Mouse (Mus musculus) neural tube, embryonic 11.5 days (tissue): Measurements from ENCODE around the gene Taar8a. TPM values are rescaled to one million over a fixed set of nuclear protein-coding genes. Genes with fewer than 3 reads are reported as not detected.
A peak's percentile ranks its signal among the peaks of the same experiment; 100 is the strongest.
"Not testable (repeated sequence)": the region's sequence is repeated elsewhere in the genome, so short reads cannot be mapped to it uniquely, and the experiment has no call there.

Experiments
- ATAC-seq: fragments of 200-750 bp; cut with Nextera tagmentation; 2 replicates; pipeline ENCODE4 v1.8.0; 2017; ENCODE audit warnings: moderate number of reproducible peaks, mild to moderate bottlenecking, moderate TSS enrichment, moderate library complexity; ENCODE audit not compliant: insufficient read depth, low FRiP score, low TSS enrichment
- DNase-seq: peaks from one replicate; pipeline ENCODE4 v3.0.0-alpha.2; 2015; ENCODE audit warnings: low spot score
- H3K27ac ChIP-seq: fragments of 300-500 bp; sonication (generic); 2 replicates; pipeline ENCODE4 v1.5.1; 2014; ENCODE audit warnings: low read depth, mild to moderate bottlenecking, low read length
- H3K27me3 ChIP-seq: fragments of 300-500 bp; sonication (generic); 2 replicates; pipeline ENCODE4 v1.6.1; 2014; ENCODE audit warnings: mild to moderate bottlenecking, low read length, mixed read lengths; ENCODE audit not compliant: control insufficient read depth, insufficient read depth
- H3K36me3 ChIP-seq: fragments of 300-500 bp; sonication (generic); 2 replicates; pipeline ENCODE4 v1.6.1; 2014; ENCODE audit warnings: mild to moderate bottlenecking, low read length, moderate library complexity, mixed read lengths; ENCODE audit not compliant: control insufficient read depth, insufficient read depth
- H3K4me1 ChIP-seq: fragments of 300-500 bp; sonication (generic); 2 replicates; pipeline ENCODE4 v1.6.1; 2014; ENCODE audit warnings: low read length, mixed read lengths; ENCODE audit not compliant: control insufficient read depth, insufficient read depth
- H3K4me2 ChIP-seq: fragments of 300-500 bp; sonication (generic); 2 replicates; pipeline ENCODE4 v1.6.1; 2014; ENCODE audit warnings: low read depth, mild to moderate bottlenecking, moderate library complexity
- H3K4me3 ChIP-seq: fragments of 300-500 bp; sonication (generic); 2 replicates; pipeline ENCODE4 v1.5.1; 2014; ENCODE audit warnings: low read depth, low read length
- H3K9ac ChIP-seq: fragments of 300-500 bp; sonication (generic); 2 replicates; pipeline ENCODE4 v1.6.1; 2014; ENCODE audit warnings: mild to moderate bottlenecking, low read length
- H3K9me3 ChIP-seq: fragments of 300-500 bp; sonication (generic); 2 replicates; pipeline ENCODE4 v1.6.1; 2016; ENCODE audit warnings: low read length; ENCODE audit not compliant: control insufficient read depth
- WGBS: fragments of 180-500 bp; shearing (Covaris S2); extraction: QIAGEN DNeasy Blood & Tissue Kit; methylation state at CpG from one replicate; pipeline ENCODE4 v1.1.7; 2014; 5-methylcytosine and 5-hydroxymethylcytosine counted together
- polyA plus RNA-seq: library from polyadenylated mRNA; unstranded; fragments of >200 nt; fragmentation: Nextera tagmentation; extraction: Ambion mirVana; gene quantifications from 2 replicates; pipeline ENCODE4 v1.2.1, GENCODE M21; 2014

Gene Taar8a
- polyA plus RNA-seq, 1 experiment from 2014 or later, result not detected

DNA sequence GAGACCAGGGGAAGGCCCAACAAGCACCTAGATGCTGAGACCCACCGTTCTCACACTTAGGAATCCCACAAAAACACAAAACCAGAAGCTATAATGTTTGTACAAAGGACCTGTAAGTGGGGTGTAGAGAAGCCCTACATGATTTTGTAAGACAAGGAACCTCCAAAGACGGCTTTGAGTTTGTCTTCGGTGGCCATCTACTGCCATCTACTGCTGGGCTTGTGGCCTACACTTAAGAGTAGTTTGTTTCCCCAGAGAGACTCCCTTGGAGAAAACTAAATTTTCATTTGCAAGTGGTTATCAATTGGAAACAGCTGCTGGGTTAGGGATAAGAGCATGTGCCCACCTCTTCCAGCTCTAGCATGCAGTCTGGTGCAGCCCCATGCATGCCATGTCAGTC, 3.9 kb downstream of the Taar8a start:
- no peaks in the 10 kb centered on the region for H3K27me3 ChIP-seq
- WGBS, result 51% methylated on average over 3 of the region's 3 CpGs
- H3K4me2 ChIP-seq, result no peak overlapping the region
- no peak for ATAC-seq
- H3K4me3 ChIP-seq, result no peak overlapping the region
- no peaks in the 10 kb centered on the region for H3K9me3 ChIP-seq
- H3K4me1 ChIP-seq, result no peaks in the 10 kb centered on the region
- no peak overlapping the region for H3K27ac ChIP-seq
- no peaks in the 10 kb centered on the region for H3K36me3 ChIP-seq
- DNase-seq, result peak; percentile 40
- no peak overlapping the region for H3K9ac ChIP-seq

DNA sequence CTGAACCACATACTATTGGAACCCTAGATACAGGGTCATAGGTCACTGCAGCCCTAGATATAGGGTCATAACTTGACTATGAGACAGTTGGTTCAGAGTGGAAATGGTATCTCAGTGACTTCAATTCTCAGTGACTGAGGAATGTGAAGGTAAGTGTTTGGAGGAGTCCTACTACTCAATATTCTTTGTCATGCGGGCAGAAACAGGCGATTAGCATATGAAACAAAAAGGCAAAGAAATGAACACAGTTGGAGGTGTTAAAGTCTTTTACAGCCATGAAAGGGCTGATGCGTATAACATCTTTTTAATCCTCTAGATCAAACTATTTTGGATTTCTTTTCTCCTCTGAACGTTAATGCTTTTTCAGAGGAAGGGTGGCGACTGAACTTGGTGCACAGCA, 9.6 kb downstream of the Taar8a start:
- no peak for ATAC-seq
- Histone ChIP-seq H3K4me1 (no peaks in the 10 kb centered on the region), H3K27ac (no peak overlapping the region), H3K9me3 (no peaks in the 10 kb centered on the region), H3K4me2 (no peak overlapping the region), H3K36me3 (no peaks in the 10 kb centered on the region), H3K9ac (no peak overlapping the region), H3K4me3 (no peak overlapping the region), H3K27me3 (no peaks in the 10 kb centered on the region)
- WGBS, result 72% methylated on average over 5 of the region's 5 CpGs
- no peak for DNase-seq

DNA sequence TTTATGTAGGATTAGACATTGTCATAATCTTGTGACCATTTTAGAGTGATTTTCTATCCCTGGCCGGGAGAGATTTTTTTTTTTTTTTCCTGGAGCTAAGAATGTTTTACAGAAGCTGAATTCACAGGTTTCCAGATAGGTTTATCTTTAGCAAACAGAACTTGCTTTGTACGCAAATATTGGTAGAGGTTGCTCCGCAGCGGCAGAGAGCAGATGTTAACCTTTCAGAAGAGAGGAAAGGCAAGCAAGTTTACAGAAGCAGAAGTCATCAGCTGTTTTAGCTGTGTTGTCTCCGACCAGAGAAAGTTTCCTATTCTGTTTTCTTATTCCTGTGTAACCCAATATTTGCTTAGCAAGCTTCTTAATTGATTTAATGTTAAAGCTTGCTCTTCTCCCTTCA, 10.3 kb downstream of the Taar8a start:
- DNase-seq (no peak), ATAC-seq (no peak)
- no peaks in the 10 kb centered on the region for H3K27me3 ChIP-seq
- WGBS, result 81% methylated on average over 5 of the region's 5 CpGs
- no peak overlapping the region for H3K27ac ChIP-seq
- no peaks in the 10 kb centered on the region for H3K4me1 ChIP-seq
- H3K4me3 ChIP-seq, result no peak overlapping the region
- H3K36me3 ChIP-seq, result no peaks in the 10 kb centered on the region
- no peak overlapping the region for H3K9ac ChIP-seq
- H3K9me3 ChIP-seq, result no peaks in the 10 kb centered on the region
- no peak overlapping the region for H3K4me2 ChIP-seq

DNA sequence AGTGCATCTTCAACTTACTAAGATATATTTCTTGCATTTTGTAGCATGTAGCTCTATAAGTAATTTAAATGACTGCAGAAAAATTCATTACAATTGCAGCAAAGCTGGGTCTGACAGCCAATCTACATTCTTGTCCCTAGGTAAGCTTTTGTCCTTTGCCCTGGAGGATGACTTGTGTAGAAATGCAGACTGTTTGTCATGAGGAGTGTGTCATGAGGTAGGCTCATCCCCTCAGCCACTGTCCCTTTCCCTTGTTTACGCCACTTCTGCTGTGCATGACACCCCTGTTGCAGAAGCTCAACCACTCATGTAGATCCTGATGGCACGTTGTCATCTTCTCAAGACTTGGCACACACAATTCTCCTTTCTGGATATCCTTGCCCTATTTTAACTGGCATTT, 10.9 kb downstream of the Taar8a start:
- Histone ChIP-seq H3K4me1 (no peaks in the 10 kb centered on the region), H3K36me3 (no peaks in the 10 kb centered on the region), H3K4me2 (no peak overlapping the region), H3K27me3 (no peaks in the 10 kb centered on the region), H3K27ac (no peak overlapping the region), H3K4me3 (no peak overlapping the region), H3K9me3 (no peaks in the 10 kb centered on the region), H3K9ac (no peak overlapping the region)
- no peak for DNase-seq
- 92% methylated on average over 2 of the region's 2 CpGs for WGBS
- no peak for ATAC-seq

DNA sequence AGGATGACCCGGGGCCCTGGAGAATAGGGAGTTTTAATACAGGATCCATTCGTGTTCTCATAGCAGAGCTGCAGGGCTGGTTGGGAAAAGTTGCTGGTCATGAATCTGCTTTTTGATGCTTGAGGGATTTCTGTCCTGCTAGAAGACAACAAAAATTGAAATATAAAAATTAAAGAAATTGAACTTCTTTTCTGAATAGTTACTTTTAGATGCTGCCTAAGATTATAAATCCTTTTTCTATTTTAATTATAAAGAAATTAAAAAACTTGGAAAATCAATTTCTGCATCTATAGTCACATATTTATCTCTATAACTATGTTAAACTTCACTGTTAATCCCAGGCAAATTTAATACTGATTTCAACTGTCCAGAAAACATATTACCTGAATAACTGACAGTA, 15.9 kb downstream of the Taar8a start, which contains the start of gene Taar8b:
Gene Taar8b, minus strand, starts transcription at position 101 of the 400 bp plus-strand sequence.
- Histone ChIP-seq H3K4me3 (no peak within 1 kb of the TSS), H3K36me3 (no peaks in the 10 kb centered on the region), H3K4me1 (no peaks in the 10 kb centered on the region), H3K27ac (no peak within 1 kb of the TSS), H3K9ac (no peak within 1 kb of the TSS), H3K27me3 (no peaks in the 10 kb centered on the region), H3K4me2 (no peak within 1 kb of the TSS), H3K9me3 (no peaks in the 10 kb centered on the region)
- 70% methylated on average over 2 of the region's 2 CpGs for WGBS
- DNase-seq (no peak), ATAC-seq (no peak)

DNA sequence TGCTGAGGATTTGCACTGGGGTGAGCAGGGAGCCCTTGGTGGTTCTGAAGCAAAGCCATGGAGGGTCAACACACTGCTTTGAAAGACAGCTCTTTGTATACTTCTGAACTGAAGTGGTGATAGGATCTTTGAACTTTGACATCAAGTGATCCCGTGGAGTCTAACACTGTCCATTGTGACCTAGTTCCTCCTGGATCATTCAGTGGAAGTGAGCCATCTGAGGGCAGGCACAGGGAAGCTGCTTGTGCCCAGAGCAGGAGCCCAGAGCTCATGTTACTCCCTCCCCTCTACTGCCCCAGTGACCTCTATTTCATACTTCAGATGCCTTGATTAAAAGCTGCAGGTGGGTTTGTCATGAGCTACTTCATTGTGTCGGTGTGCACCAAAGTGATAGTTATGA, 20.7 kb downstream of the Taar8a start:
- WGBS, result 62% methylated on average over 2 of the region's 2 CpGs
- not testable (repeated sequence) for H3K9me3 ChIP-seq

DNA sequence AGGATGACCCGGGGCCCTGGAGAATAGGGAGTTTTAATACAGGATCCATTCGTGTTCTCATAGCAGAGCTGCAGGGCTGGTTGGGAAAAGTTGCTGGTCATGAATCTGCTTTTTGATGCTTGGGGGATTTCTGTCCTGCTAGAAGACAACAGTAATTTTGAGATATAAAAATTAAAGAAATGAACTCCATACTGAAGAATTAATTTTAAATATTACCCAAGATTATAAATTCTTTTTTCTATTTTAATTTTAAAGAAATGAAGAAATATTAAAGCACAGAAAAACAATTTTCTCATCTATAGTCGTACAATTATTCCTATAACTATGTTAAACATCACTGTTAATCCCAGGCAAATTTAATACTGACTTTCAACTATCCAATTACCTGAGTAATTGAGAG, 25.5 kb downstream of the Taar8a start, which contains the start of gene Taar8c:
Gene Taar8c, minus strand, starts transcription at position 101 of the 400 bp plus-strand sequence.
- H3K36me3 ChIP-seq, H3K27me3 ChIP-seq, DNase-seq, H3K27ac ChIP-seq, H3K4me2 ChIP-seq, H3K4me1 ChIP-seq, H3K4me3 ChIP-seq, ATAC-seq, H3K9ac ChIP-seq, H3K9me3 ChIP-seq: not testable (repeated sequence)
- 86% methylated on average over 1 of the region's 3 CpGs for WGBS

More for the DNA sequence above, 20.7 kb downstream of the Taar8a start:
- H3K4me3 ChIP-seq, H3K27ac ChIP-seq, H3K4me2 ChIP-seq, H3K36me3 ChIP-seq, H3K9ac ChIP-seq, H3K4me1 ChIP-seq, DNase-seq, H3K27me3 ChIP-seq, ATAC-seq: not testable (repeated sequence)

DNA sequence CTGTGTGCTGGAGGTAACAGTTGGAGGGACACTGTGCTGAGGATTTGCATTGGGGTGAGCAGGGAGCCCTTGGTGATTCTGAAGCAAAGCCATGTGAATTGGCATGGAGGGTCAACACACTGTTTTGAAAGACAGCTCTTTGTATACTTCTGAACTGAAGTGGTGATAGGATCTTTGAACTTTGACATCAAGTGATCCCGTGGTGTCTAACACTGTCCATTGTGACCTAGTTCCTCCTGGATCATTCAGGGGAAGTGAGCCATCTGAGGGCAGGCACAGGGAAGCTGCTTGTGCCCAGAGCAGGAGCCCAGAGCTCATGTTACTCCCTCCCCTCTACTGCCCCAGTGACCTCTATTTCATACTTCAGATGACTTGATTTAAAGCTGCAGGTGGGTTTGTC, 27.0 kb downstream of the Taar8a start:
- DNase-seq, H3K27me3 ChIP-seq, H3K9me3 ChIP-seq, H3K36me3 ChIP-seq, H3K4me1 ChIP-seq, H3K9ac ChIP-seq, H3K27ac ChIP-seq, H3K4me3 ChIP-seq, ATAC-seq, H3K4me2 ChIP-seq: not testable (repeated sequence)
- WGBS, result 43% methylated on average over 1 of the region's 1 CpGs

DNA sequence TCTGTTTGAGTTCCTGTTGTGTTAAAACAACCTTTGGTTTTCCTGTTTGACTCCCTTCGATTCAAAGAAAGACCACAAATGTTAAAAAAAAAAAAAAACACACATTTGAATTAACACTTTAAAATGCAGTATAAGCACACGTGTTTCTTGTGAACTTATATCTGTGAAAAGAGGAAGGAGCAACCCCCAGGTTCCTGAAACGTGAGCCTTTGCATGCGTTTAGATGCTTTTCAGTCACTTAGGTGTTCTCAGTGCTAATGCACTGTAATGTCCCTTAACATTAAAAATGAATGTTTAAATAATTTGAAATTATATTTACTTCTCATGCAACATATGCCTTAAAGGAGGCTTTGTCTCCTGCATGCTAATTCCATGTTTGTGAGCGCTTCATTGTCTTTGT, 31.4 kb downstream of the Taar8a start:
- no peak overlapping the region for H3K4me2 ChIP-seq
- no peak overlapping the region for H3K4me3 ChIP-seq
- no peaks in the 10 kb centered on the region for H3K36me3 ChIP-seq
- no peaks in the 10 kb centered on the region for H3K27me3 ChIP-seq
- no peak overlapping the region for H3K27ac ChIP-seq
- ATAC-seq (no peak), DNase-seq (no peak)
- no peaks in the 10 kb centered on the region for H3K9me3 ChIP-seq
- H3K9ac ChIP-seq, result no peak overlapping the region
- no peaks in the 10 kb centered on the region for H3K4me1 ChIP-seq
- WGBS, result 62% methylated on average over 5 of the region's 5 CpGs
